Mouse (Mus musculus): Measurements from ENCODE around the gene Hsd17b1. TPM values are rescaled to one million over a fixed set of nuclear protein-coding genes. Genes with fewer than 3 reads are reported as not detected.

The Hsd17b1 gene
- polyA plus RNA-seq, 2 experiments, result 0.08 to 0.19 TPM

- H3K27me3 ChIP-seq (ENCODE audit: control insufficient read depth, insufficient read depth, low read length), result no peaks in the 10 kb centered on the region
- H3K4me2 ChIP-seq (ENCODE audit: low read depth), result no peak overlapping the region
- TF ChIP-seq EP300 (IDR thresholded peaks at IDR 0.05; ENCODE audit: low read depth), result no peak
- no peak for TF ChIP-seq CTCF (IDR thresholded peaks at IDR 0.05; ENCODE audit: low read depth)
- no peak overlapping the region for H3K4me3 ChIP-seq (ENCODE audit: insufficient read depth in 1 of 2, low read depth in 2 of 2, low read length in 2 of 2)
- H3K9me3 ChIP-seq (ENCODE audit: control insufficient read depth, low read length), result no peaks in the 10 kb centered on the region; the same call in 1 of the 2 replicates
- no peak overlapping the region for H3K9ac ChIP-seq (replicated peaks)
- WGBS (ENCODE audit: insufficient replicate concordance), result 83% methylated on average over 4 of the region's 4 CpGs
- H3K27ac ChIP-seq, result no peak overlapping the region
- H3K36me3 ChIP-seq (replicated peaks; ENCODE audit: control insufficient read depth, insufficient read depth, low read depth), result no peaks in the 10 kb centered on the region
- no peak for DNase-seq (ENCODE audit: low read depth in 3 of 3, low spot score in 3 of 3)
- peaks cover 0 to 3% of the 10 kb centered on the region in 2 experiments; a peak in 2 of 4 replicates for H3K4me1 ChIP-seq (replicated peaks; ENCODE audit: control insufficient read depth in 2 of 2, insufficient read depth in 2 of 2, low read length in 1 of 2)
- no peak for ATAC-seq (ENCODE audit: insufficient read depth)
These were observed 33.0 kb downstream of the Hsd17b1 start for GRCm38 (mm10) chr11:101111178-101111577.

- no peak for ATAC-seq (ENCODE audit: insufficient read depth)
These were observed 34.0 kb downstream of the Hsd17b1 start for GRCm38 (mm10) chr11:101112186-101112585.

GRCm38 (mm10) chr11:101115564-101115963 lies 37.4 kb downstream of the Hsd17b1 start:
- Histone ChIP-seq H3K9ac (replicated peaks) (no peak overlapping the region), H3K4me1 (replicated peaks; ENCODE audit: control insufficient read depth in 2 of 2, insufficient read depth in 2 of 2, low read length in 1 of 2) (peaks cover 7% of the 10 kb centered on the region in 2 experiments), H3K9me3 (ENCODE audit: control insufficient read depth, low read length) (no peaks in the 10 kb centered on the region; the same call in 1 of the 2 replicates), H3K27me3 (ENCODE audit: control insufficient read depth, insufficient read depth, low read length) (no peaks in the 10 kb centered on the region), H3K36me3 (replicated peaks; ENCODE audit: control insufficient read depth, insufficient read depth, low read depth) (no peaks in the 10 kb centered on the region), H3K27ac (no peak overlapping the region), H3K4me3 (ENCODE audit: insufficient read depth in 1 of 2, low read depth in 2 of 2, low read length in 2 of 2) (no peak overlapping the region), H3K4me2 (ENCODE audit: low read depth) (no peak overlapping the region)
- 74% methylated on average over 2 of the region's 2 CpGs for WGBS (ENCODE audit: insufficient replicate concordance)
- TF ChIP-seq EP300 (IDR thresholded peaks at IDR 0.05; ENCODE audit: low read depth) (no peak), CTCF (IDR thresholded peaks at IDR 0.05; ENCODE audit: low read depth) (no peak)
- DNase-seq (ENCODE audit: low read depth in 3 of 3, low spot score in 3 of 3), result no peak
- no peak for ATAC-seq (ENCODE audit: insufficient read depth)

More at GRCm38 (mm10) chr11:101112186-101112585, 34.0 kb downstream of the Hsd17b1 start:
- 84% methylated on average over 3 of the region's 3 CpGs for WGBS (ENCODE audit: insufficient replicate concordance)
- DNase-seq (ENCODE audit: low read depth in 3 of 3, low spot score in 3 of 3), result no peak
- H3K27ac ChIP-seq, result no peak overlapping the region
- H3K4me3 ChIP-seq (ENCODE audit: insufficient read depth in 1 of 2, low read depth in 2 of 2, low read length in 2 of 2), result no peak overlapping the region
- no peaks in the 10 kb centered on the region; the same call in 1 of the 2 replicates for H3K9me3 ChIP-seq (ENCODE audit: control insufficient read depth, low read length)
- TF ChIP-seq EP300 (IDR thresholded peaks at IDR 0.05; ENCODE audit: low read depth) (no peak), CTCF (IDR thresholded peaks at IDR 0.05; ENCODE audit: low read depth) (no peak)
- no peaks in the 10 kb centered on the region for H3K27me3 ChIP-seq (ENCODE audit: control insufficient read depth, insufficient read depth, low read length)
- no peak overlapping the region for H3K4me2 ChIP-seq (ENCODE audit: low read depth)
- H3K36me3 ChIP-seq (replicated peaks; ENCODE audit: control insufficient read depth, insufficient read depth, low read depth), result no peaks in the 10 kb centered on the region
- no peak overlapping the region for H3K9ac ChIP-seq (replicated peaks)
- peaks cover 0 to 3% of the 10 kb centered on the region in 2 experiments; a peak in 2 of 4 replicates for H3K4me1 ChIP-seq (replicated peaks; ENCODE audit: control insufficient read depth in 2 of 2, insufficient read depth in 2 of 2, low read length in 1 of 2)

- H3K27me3 ChIP-seq (ENCODE audit: control insufficient read depth, insufficient read depth, low read length), result no peaks in the 10 kb centered on the region
- WGBS (ENCODE audit: insufficient replicate concordance), result 18% methylated on average over 4 of the region's 4 CpGs
- H3K4me1 ChIP-seq (replicated peaks; ENCODE audit: control insufficient read depth in 2 of 2, insufficient read depth in 2 of 2, low read length in 1 of 2), result peaks cover 13 to 18% of the 10 kb centered on the region in 2 experiments
- H3K4me2 ChIP-seq (ENCODE audit: low read depth), result peak overlapping the region; percentile 91
- no peak for TF ChIP-seq EP300 (IDR thresholded peaks at IDR 0.05; ENCODE audit: low read depth)
- no peak for TF ChIP-seq CTCF (IDR thresholded peaks at IDR 0.05; ENCODE audit: low read depth)
- H3K27ac ChIP-seq, result no peak overlapping the region
- DNase-seq (ENCODE audit: low read depth in 3 of 3, low spot score in 3 of 3), result no peak
- H3K4me3 ChIP-seq (ENCODE audit: insufficient read depth in 1 of 2, low read depth in 2 of 2, low read length in 2 of 2), result peak overlapping the region; percentile 71 to 81
- H3K36me3 ChIP-seq (replicated peaks; ENCODE audit: control insufficient read depth, insufficient read depth, low read depth), result no peaks in the 10 kb centered on the region
- no peaks in the 10 kb centered on the region; the same call in 1 of the 2 replicates for H3K9me3 ChIP-seq (ENCODE audit: control insufficient read depth, low read length)
- H3K9ac ChIP-seq (replicated peaks), result peak overlapping the region; percentile 81
- no peak for ATAC-seq (ENCODE audit: insufficient read depth)
These were observed 39.9 kb downstream of the Hsd17b1 start for GRCm38 (mm10) chr11:101118105-101118504.

- H3K4me3 ChIP-seq (ENCODE audit: insufficient read depth in 1 of 2, low read depth in 2 of 2, low read length in 2 of 2), result peak overlapping the region; percentile 71 to 81
- peaks cover 13 to 18% of the 10 kb centered on the region in 2 experiments for H3K4me1 ChIP-seq (replicated peaks; ENCODE audit: control insufficient read depth in 2 of 2, insufficient read depth in 2 of 2, low read length in 1 of 2)
- ATAC-seq (ENCODE audit: insufficient read depth) (peak; percentile 77), DNase-seq (ENCODE audit: low read depth in 3 of 3, low spot score in 3 of 3) (no peak)
- WGBS (ENCODE audit: insufficient replicate concordance), result under 1% methylated on average over 39 of the region's 39 CpGs
- peak overlapping the region; percentile 91 for H3K4me2 ChIP-seq (ENCODE audit: low read depth)
- no peaks in the 10 kb centered on the region for H3K27me3 ChIP-seq (ENCODE audit: control insufficient read depth, insufficient read depth, low read length)
- no peaks in the 10 kb centered on the region for H3K9me3 ChIP-seq (ENCODE audit: control insufficient read depth, low read length)
- TF ChIP-seq EP300 (IDR thresholded peaks at IDR 0.05; ENCODE audit: low read depth) (no peak), CTCF (IDR thresholded peaks at IDR 0.05; ENCODE audit: low read depth) (peak; percentile 52)
- no peaks in the 10 kb centered on the region for H3K36me3 ChIP-seq (replicated peaks; ENCODE audit: control insufficient read depth, insufficient read depth, low read depth)
- H3K27ac ChIP-seq, result peak overlapping the region; percentile 74
- H3K9ac ChIP-seq (replicated peaks), result peak overlapping the region; percentile 81
These were observed 41.0 kb downstream of the Hsd17b1 start for GRCm38 (mm10) chr11:101119131-101119760.
